Mouse (Mus musculus): Measurements from ENCODE around the gene Wasf3. TPM values are rescaled to one million over a fixed set of nuclear protein-coding genes. Genes with fewer than 3 reads are reported as not detected.

The Wasf3 gene
- polyA plus RNA-seq, 1 experiment = 0.98 TPM

Other genes starting within 250 kb of the Wasf3 start
- not detected in 2 replicates for gene Gm5565, start 224.4 kb upstream of the Wasf3 start, polyA plus RNA-seq (2012; rRNA removed)
- not detected in 2 replicates for gene Gm6309, start 214.3 kb upstream of the Wasf3 start, polyA plus RNA-seq (2012; rRNA removed)
- 0.22 and 0.26 TPM in 2 replicates for gene 1700001J03Rik, start 199.7 kb upstream of the Wasf3 start, polyA plus RNA-seq (2012; rRNA removed)
- gene Rnf6, start 163.4 kb upstream of the Wasf3 start, polyA plus RNA-seq (2012; rRNA removed) = 17.7 and 21.3 TPM in 2 replicates
- 26.7 and 38.6 TPM in 2 replicates for gene Cdk8, start 153.8 kb upstream of the Wasf3 start, polyA plus RNA-seq (2012; rRNA removed)
- gene Gm6408, start 97.0 kb downstream of the Wasf3 start, polyA plus RNA-seq (2012; rRNA removed) = not detected in 2 replicates
- not detected in 2 replicates for gene Gm6370, start 106.4 kb downstream of the Wasf3 start, polyA plus RNA-seq (2012; rRNA removed)
- not detected in 2 replicates for gene 4930449I24Rik, start 117.4 kb downstream of the Wasf3 start, polyA plus RNA-seq (2012; rRNA removed)
- gene Gm3402, start 129.1 kb downstream of the Wasf3 start, polyA plus RNA-seq (2012; rRNA removed) = not detected in 2 replicates
- gene Gm3404, start 140.8 kb downstream of the Wasf3 start, polyA plus RNA-seq (2012; rRNA removed) = not detected in 2 replicates
- gene Gm3409, start 152.7 kb downstream of the Wasf3 start, polyA plus RNA-seq (2012; rRNA removed) = not detected in 2 replicates
- not detected in 2 replicates for gene Gm3415, start 171.2 kb downstream of the Wasf3 start, polyA plus RNA-seq (2012; rRNA removed)
- not detected in 2 replicates for gene Gpr12, start 200.3 kb downstream of the Wasf3 start, polyA plus RNA-seq (2012; rRNA removed)